Mouse (Mus musculus): ENCODE data around the gene Irx6. TPM values are rescaled to one million over a fixed set of nuclear protein-coding genes. Genes with fewer than 3 reads are reported as not detected.
A peak's percentile ranks its signal among the peaks of the same experiment; 100 is the strongest.

Gene Irx6
- polyA plus RNA-seq, 1 experiment = not detected

DNA sequence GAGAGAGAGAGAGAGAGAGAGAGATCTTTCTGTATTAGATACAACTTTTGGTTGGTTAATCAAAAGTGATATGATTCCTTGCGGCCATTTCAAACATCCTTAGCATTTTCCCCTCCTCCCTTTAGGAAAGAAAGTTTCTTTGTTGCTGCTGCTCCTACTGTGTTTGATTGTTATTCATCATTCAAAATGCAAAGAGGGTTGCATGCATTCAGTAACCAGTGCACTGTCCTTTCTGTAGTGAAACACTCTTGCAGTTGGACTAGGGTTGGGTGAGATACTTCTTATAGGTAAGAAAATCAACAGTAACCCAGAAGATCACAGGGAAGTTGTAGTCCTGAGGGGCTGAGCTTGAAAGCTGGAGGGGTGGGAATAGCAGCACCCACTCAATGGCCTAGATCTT is 39.2 kb downstream of the Irx6 start:
- no peak for TF ChIP-seq CTCF (IDR thresholded peaks at IDR 0.05; ENCODE audit: low read depth, low read length)
- TF ChIP-seq EP300 (IDR thresholded peaks at IDR 0.05; ENCODE audit: insufficient read depth, low read depth, low read length) = no peak
- TF ChIP-seq POLR2A (IDR thresholded peaks at IDR 0.05; ENCODE audit: insufficient read depth, low read length) = no peak
- no peak overlapping the region for H3K9ac ChIP-seq (ENCODE audit: low read depth, poor library complexity, severe bottlenecking)
- no peak overlapping the region for H3K27ac ChIP-seq (ENCODE audit: insufficient read depth, low read length)
- H3K27me3 ChIP-seq (ENCODE audit: control insufficient read depth, insufficient read depth, low read length, poor library complexity, severe bottlenecking) = no peaks in the 10 kb centered on the region; the same call in 1 of the 2 replicates
- no peaks in the 10 kb centered on the region for H3K36me3 ChIP-seq (ENCODE audit: control insufficient read depth, insufficient read depth, low read length, poor library complexity, severe bottlenecking)
- H3K4me1 ChIP-seq (ENCODE audit: control insufficient read depth, insufficient read depth, low read length) = no peaks in the 10 kb centered on the region
- H3K9me3 ChIP-seq (replicated peaks; ENCODE audit: control insufficient read depth, insufficient read depth, low read length, poor library complexity, severe bottlenecking) = peaks cover 3% of the 10 kb centered on the region; the same call in 1 of the 2 replicates
- H3K4me3 ChIP-seq (ENCODE audit: low read depth, low read length) = no peak overlapping the region

DNA sequence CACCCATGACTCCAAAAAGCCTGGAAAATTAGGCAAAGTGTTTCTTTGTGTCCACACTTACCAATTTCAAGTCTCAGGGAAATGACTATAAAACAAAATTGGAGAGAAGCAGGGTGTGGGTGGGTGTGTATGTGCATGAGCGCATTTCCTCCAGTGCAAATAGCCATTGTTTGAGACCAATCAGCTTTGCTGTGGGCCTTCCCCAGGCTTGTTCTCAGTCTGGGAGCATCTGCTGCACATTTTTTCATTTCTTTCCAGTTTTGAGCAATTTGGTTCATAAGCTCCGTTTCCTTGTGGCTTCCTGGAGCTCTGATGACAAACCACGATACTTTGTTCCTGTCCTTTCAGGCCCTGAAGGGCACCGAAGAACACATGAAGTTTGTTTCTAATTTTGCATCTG is 43.3 kb downstream of the Irx6 start:
- Histone ChIP-seq H3K27me3 (ENCODE audit: control insufficient read depth, insufficient read depth, low read length, poor library complexity, severe bottlenecking) (no peaks in the 10 kb centered on the region), H3K9ac (ENCODE audit: low read depth, poor library complexity, severe bottlenecking) (no peak overlapping the region), H3K36me3 (ENCODE audit: control insufficient read depth, insufficient read depth, low read length, poor library complexity, severe bottlenecking) (no peaks in the 10 kb centered on the region), H3K9me3 (replicated peaks; ENCODE audit: control insufficient read depth, insufficient read depth, low read length, poor library complexity, severe bottlenecking) (peaks cover 3% of the 10 kb centered on the region; the same call in 1 of the 2 replicates), H3K4me3 (ENCODE audit: low read depth, low read length) (no peak overlapping the region), H3K27ac (ENCODE audit: insufficient read depth, low read length) (no peak overlapping the region), H3K4me1 (ENCODE audit: control insufficient read depth, insufficient read depth, low read length) (no peaks in the 10 kb centered on the region)
- TF ChIP-seq CTCF (IDR thresholded peaks at IDR 0.05; ENCODE audit: low read depth, low read length) = no peak
- no peak for TF ChIP-seq POLR2A (IDR thresholded peaks at IDR 0.05; ENCODE audit: insufficient read depth, low read length)
- no peak for TF ChIP-seq EP300 (IDR thresholded peaks at IDR 0.05; ENCODE audit: insufficient read depth, low read depth, low read length)

DNA sequence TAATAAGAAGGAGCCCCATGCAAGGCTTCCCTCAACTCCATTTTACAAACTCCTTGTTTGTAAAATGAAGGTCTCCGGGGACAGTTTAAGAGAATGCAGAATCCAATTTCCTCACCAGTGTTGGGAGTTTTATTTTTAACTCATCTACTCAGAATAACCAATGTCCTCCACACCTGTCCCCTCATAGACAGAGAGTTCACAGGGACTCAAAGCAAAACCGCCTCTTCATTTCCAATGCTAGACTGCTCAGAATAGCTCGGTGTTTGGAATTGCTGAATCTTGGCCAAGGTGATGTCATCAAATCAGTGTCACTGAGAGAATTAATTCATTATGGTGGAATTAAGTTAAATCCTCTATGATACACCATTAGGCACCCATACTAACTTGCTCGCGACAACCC is 44.0 kb downstream of the Irx6 start:
- TF ChIP-seq EP300 (IDR thresholded peaks at IDR 0.05; ENCODE audit: insufficient read depth, low read depth, low read length) (no peak), CTCF (IDR thresholded peaks at IDR 0.05; ENCODE audit: low read depth, low read length) (no peak), POLR2A (IDR thresholded peaks at IDR 0.05; ENCODE audit: insufficient read depth, low read length) (no peak)
- Histone ChIP-seq H3K27ac (ENCODE audit: insufficient read depth, low read length) (no peak overlapping the region), H3K27me3 (ENCODE audit: control insufficient read depth, insufficient read depth, low read length, poor library complexity, severe bottlenecking) (no peaks in the 10 kb centered on the region), H3K4me1 (ENCODE audit: control insufficient read depth, insufficient read depth, low read length) (no peaks in the 10 kb centered on the region), H3K9me3 (replicated peaks; ENCODE audit: control insufficient read depth, insufficient read depth, low read length, poor library complexity, severe bottlenecking) (no peaks in the 10 kb centered on the region), H3K9ac (ENCODE audit: low read depth, poor library complexity, severe bottlenecking) (no peak overlapping the region), H3K36me3 (ENCODE audit: control insufficient read depth, insufficient read depth, low read length, poor library complexity, severe bottlenecking) (no peaks in the 10 kb centered on the region), H3K4me3 (ENCODE audit: low read depth, low read length) (no peak overlapping the region)

DNA sequence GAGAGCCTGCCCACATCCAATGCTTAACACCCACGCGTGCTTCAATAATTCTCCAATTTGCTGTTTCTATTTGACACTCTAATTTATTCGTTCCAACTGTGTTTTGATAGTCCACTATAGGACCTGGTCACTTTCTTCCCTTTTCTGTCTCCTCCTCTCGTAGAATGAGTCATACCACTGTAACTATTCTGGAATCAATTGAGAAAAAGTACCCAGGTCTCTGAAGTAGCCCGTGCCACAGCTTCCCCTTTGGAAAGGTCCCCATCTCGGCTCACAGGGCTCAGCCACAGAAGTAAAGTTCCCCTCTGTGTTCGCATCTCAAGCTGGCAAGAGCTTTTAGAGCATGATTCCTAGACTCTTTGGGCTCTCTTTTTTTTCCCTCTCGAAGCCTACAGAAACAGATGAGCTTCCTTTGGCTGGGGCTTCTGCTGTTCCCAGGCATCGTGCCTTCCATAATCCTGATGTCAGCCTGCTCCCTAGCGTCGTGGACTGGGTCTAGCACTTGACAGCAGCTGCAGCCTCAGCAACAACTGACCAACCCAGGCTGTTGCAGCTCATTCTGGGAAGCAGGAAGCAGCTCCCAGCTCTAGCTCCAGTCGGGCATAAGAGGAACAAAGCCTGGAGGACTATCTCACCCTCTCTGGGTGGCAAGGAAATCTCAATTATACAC is 47.3 kb downstream of the Irx6 start:
- Histone ChIP-seq H3K36me3 (ENCODE audit: control insufficient read depth, insufficient read depth, low read length, poor library complexity, severe bottlenecking) (no peaks in the 10 kb centered on the region), H3K27ac (ENCODE audit: insufficient read depth, low read length) (no peak overlapping the region), H3K27me3 (ENCODE audit: control insufficient read depth, insufficient read depth, low read length, poor library complexity, severe bottlenecking) (no peaks in the 10 kb centered on the region), H3K4me3 (ENCODE audit: low read depth, low read length) (no peak overlapping the region), H3K9me3 (replicated peaks; ENCODE audit: control insufficient read depth, insufficient read depth, low read length, poor library complexity, severe bottlenecking) (no peaks in the 10 kb centered on the region), H3K9ac (ENCODE audit: low read depth, poor library complexity, severe bottlenecking) (no peak overlapping the region), H3K4me1 (ENCODE audit: control insufficient read depth, insufficient read depth, low read length) (no peaks in the 10 kb centered on the region)
- TF ChIP-seq CTCF (IDR thresholded peaks at IDR 0.05; ENCODE audit: low read depth, low read length) (peak; percentile 15), POLR2A (IDR thresholded peaks at IDR 0.05; ENCODE audit: insufficient read depth, low read length) (no peak), EP300 (IDR thresholded peaks at IDR 0.05; ENCODE audit: insufficient read depth, low read depth, low read length) (no peak)

DNA sequence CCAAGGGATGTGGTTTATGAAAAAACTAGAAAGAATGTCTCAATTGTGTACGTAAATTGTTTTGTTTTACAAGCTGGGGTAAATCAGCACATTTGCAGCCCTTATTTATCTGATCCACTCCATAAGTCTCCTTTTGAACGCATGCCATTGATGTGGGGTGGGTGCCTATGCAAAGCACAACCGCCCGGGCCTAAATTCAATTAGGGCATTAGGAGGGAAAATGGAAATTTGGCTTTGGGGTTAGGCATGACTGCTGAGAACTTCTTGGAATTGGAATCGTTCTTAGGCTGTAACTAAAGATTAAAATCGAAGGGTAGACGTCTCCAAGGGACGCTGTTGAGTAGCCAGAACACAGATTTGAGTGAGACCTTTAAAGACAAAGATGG is 47.8 kb downstream of the Irx6 start:
- Histone ChIP-seq H3K4me3 (ENCODE audit: low read depth, low read length) (no peak overlapping the region), H3K36me3 (ENCODE audit: control insufficient read depth, insufficient read depth, low read length, poor library complexity, severe bottlenecking) (no peaks in the 10 kb centered on the region), H3K27me3 (ENCODE audit: control insufficient read depth, insufficient read depth, low read length, poor library complexity, severe bottlenecking) (no peaks in the 10 kb centered on the region), H3K9me3 (replicated peaks; ENCODE audit: control insufficient read depth, insufficient read depth, low read length, poor library complexity, severe bottlenecking) (no peaks in the 10 kb centered on the region), H3K9ac (ENCODE audit: low read depth, poor library complexity, severe bottlenecking) (no peak overlapping the region), H3K27ac (ENCODE audit: insufficient read depth, low read length) (no peak overlapping the region), H3K4me1 (ENCODE audit: control insufficient read depth, insufficient read depth, low read length) (no peaks in the 10 kb centered on the region)
- TF ChIP-seq CTCF (IDR thresholded peaks at IDR 0.05; ENCODE audit: low read depth, low read length) = no peak
- no peak for TF ChIP-seq EP300 (IDR thresholded peaks at IDR 0.05; ENCODE audit: insufficient read depth, low read depth, low read length)
- no peak for TF ChIP-seq POLR2A (IDR thresholded peaks at IDR 0.05; ENCODE audit: insufficient read depth, low read length)

DNA sequence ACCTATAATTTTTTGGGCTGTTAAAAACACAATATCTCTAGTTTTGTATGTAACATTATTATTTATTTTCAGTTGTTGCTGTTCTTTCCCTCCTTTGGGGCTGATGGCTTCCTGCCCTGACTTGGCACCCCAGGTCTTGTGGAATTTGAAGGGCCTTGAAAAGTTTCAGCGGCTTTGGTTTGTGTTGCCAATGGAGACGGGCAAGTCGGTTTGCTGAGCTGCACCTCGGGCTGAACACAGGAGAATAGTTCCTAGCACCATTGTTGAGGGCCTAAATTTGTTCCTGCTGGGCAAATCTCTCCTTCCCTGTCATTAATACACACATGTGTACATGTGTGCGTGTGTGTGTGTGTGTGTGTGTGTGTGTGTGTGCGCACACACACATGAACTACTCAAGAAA is 49.2 kb downstream of the Irx6 start:
- no peak overlapping the region for H3K4me3 ChIP-seq (ENCODE audit: low read depth, low read length)
- H3K9ac ChIP-seq (ENCODE audit: low read depth, poor library complexity, severe bottlenecking) = no peak overlapping the region
- no peaks in the 10 kb centered on the region for H3K36me3 ChIP-seq (ENCODE audit: control insufficient read depth, insufficient read depth, low read length, poor library complexity, severe bottlenecking)
- H3K27ac ChIP-seq (ENCODE audit: insufficient read depth, low read length) = no peak overlapping the region
- H3K9me3 ChIP-seq (replicated peaks; ENCODE audit: control insufficient read depth, insufficient read depth, low read length, poor library complexity, severe bottlenecking) = no peaks in the 10 kb centered on the region
- H3K27me3 ChIP-seq (ENCODE audit: control insufficient read depth, insufficient read depth, low read length, poor library complexity, severe bottlenecking) = no peaks in the 10 kb centered on the region
- TF ChIP-seq CTCF (IDR thresholded peaks at IDR 0.05; ENCODE audit: low read depth, low read length) (no peak), POLR2A (IDR thresholded peaks at IDR 0.05; ENCODE audit: insufficient read depth, low read length) (no peak), EP300 (IDR thresholded peaks at IDR 0.05; ENCODE audit: insufficient read depth, low read depth, low read length) (no peak)
- no peaks in the 10 kb centered on the region for H3K4me1 ChIP-seq (ENCODE audit: control insufficient read depth, insufficient read depth, low read length)

Data from ES-Bruce4 (cell line).